Mouse (Mus musculus): ENCODE data around the gene Dlg3. TPM values are rescaled to one million over a fixed set of nuclear protein-coding genes. Genes with fewer than 3 reads are reported as not detected.

The Dlg3 gene
- 57.5 TPM for polyA plus RNA-seq (2014; fragmentation: Illumina TruSeq; extraction: RNeasy Lipid Tissue Mini Kit (QIAGEN cat#74804); ENCODE audit: low replicate concordance)

GRCm38 (mm10) chrX:100767181-100767884 lies at the start of gene Dlg3:
Dlg3 (plus strand) TSS chrX:100767722.

GRCm38 (mm10) chrX:100729665-100730188 lies 37.8 kb upstream of the Dlg3 start, which contains the start of gene Gdpd2:
Gdpd2 (plus strand) TSS chrX:100729873.

Other genes with a start within 250 kb of the Dlg3 start
- not detected for gene Dgat2l6, start 242.9 kb upstream of the Dlg3 start, polyA plus RNA-seq (2014; fragmentation: Illumina TruSeq; extraction: RNeasy Lipid Tissue Mini Kit (QIAGEN cat#74804); ENCODE audit: low replicate concordance)
- gene Awat1, start 195.5 kb upstream of the Dlg3 start, polyA plus RNA-seq (2014; fragmentation: Illumina TruSeq; extraction: RNeasy Lipid Tissue Mini Kit (QIAGEN cat#74804); ENCODE audit: low replicate concordance), result not detected
- gene P2ry4, start 172.9 kb upstream of the Dlg3 start, polyA plus RNA-seq (2014; fragmentation: Illumina TruSeq; extraction: RNeasy Lipid Tissue Mini Kit (QIAGEN cat#74804); ENCODE audit: low replicate concordance), result 0.22 TPM
- gene Arr3, start 162.2 kb upstream of the Dlg3 start, polyA plus RNA-seq (2014; fragmentation: Illumina TruSeq; extraction: RNeasy Lipid Tissue Mini Kit (QIAGEN cat#74804); ENCODE audit: low replicate concordance), result not detected
- gene Kif4, start 142.0 kb upstream of the Dlg3 start, polyA plus RNA-seq (2014; fragmentation: Illumina TruSeq; extraction: RNeasy Lipid Tissue Mini Kit (QIAGEN cat#74804); ENCODE audit: low replicate concordance), result 5.5 TPM
- 78.3 TPM for gene Pdzd11, start 141.2 kb upstream of the Dlg3 start, polyA plus RNA-seq (2014; fragmentation: Illumina TruSeq; extraction: RNeasy Lipid Tissue Mini Kit (QIAGEN cat#74804); ENCODE audit: low replicate concordance)
- 104 TPM for gene Gdpd2, start 37.8 kb upstream of the Dlg3 start, polyA plus RNA-seq (2014; fragmentation: Illumina TruSeq; extraction: RNeasy Lipid Tissue Mini Kit (QIAGEN cat#74804); ENCODE audit: low replicate concordance)

Measured in small intestine, adult 10 weeks (tissue).